Mouse (Mus musculus) mouse embryonic stem cell (cell line): ENCODE data around the gene Zfp872.

Experiments used
- in situ Hi-C, 2 experiments: fragments of 300-500 bp; cut with MboI; formaldehyde crosslinking; loops; 1 replicate in 1 of 2; 3 replicates in 1 of 2; pipeline ENCODE4 v1.14.3; 2019 to 2020; ENCODE audit warnings: low sequenced_read_pairs in 2 of 2, low pct_unique_long_range_greater_than_20kb in 1 of 2, mixed read lengths in 1 of 2; ENCODE audit not compliant: unreplicated experiment in 1 of 2

Zfp872 gene

GRCm38 (mm10) chr9:22188025-22188611 lies at the start of gene Zfp872:
Zfp872 (plus strand) TSS chr9:22188090.
- in situ Hi-C loops = no loop called here

GRCm38 (mm10) chr9:22138480-22138879 lies 49.4 kb upstream of the Zfp872 start:
- in situ Hi-C loops = loop anchor here in 1 of 2 experiments (25.0 kb wide), 1 partner anchor 151 kb away; the partner anchor contains the start of gene Rgl3

GRCm38 (mm10) chr9:22139746-22140145 lies 48.1 kb upstream of the Zfp872 start:
- in situ Hi-C loops = loop anchor here in 1 of 2 experiments (25.0 kb wide), 1 partner anchor 152 kb away; the partner anchor contains the start of gene Rgl3

GRCm38 (mm10) chr9:22143108-22144037 lies 44.5 kb upstream of the Zfp872 start:
- in situ Hi-C loops = loop anchor here in 1 of 2 experiments (25.0 kb wide), 1 partner anchor 156 kb away; the partner anchor contains the start of gene Rgl3

GRCm38 (mm10) chr9:22144304-22144965 lies 43.5 kb upstream of the Zfp872 start:
- in situ Hi-C loops = loop anchor here in 1 of 2 experiments (25.0 kb wide), 1 partner anchor 157 kb away; the partner anchor contains the start of gene Rgl3

- in situ Hi-C loops = loop anchor here (10.0 to 25.0 kb wide), 2 partner anchors 162 to 245 kb away; partner anchors contain the start of gene Rgl3 (in 1 of the 2)
Measured at GRCm38 (mm10) chr9:22149426-22150248, 38.3 kb upstream of the Zfp872 start.

- in situ Hi-C loops = loop anchor here in 1 of 2 experiments (10.0 kb wide), 1 partner anchor 245 kb away; no protein-coding TSS in a partner anchor
Measured at GRCm38 (mm10) chr9:22150249-22150693, 37.6 kb upstream of the Zfp872 start.

- in situ Hi-C loops = loop anchor here in 1 of 2 experiments (10.0 kb wide), 1 partner anchor 244 kb away; no protein-coding TSS in a partner anchor
Measured at GRCm38 (mm10) chr9:22150946-22151345, 36.9 kb upstream of the Zfp872 start.

- in situ Hi-C loops = loop anchor here in 1 of 2 experiments (10.0 kb wide), 1 partner anchor 241 kb away; no protein-coding TSS in a partner anchor
Measured at GRCm38 (mm10) chr9:22153810-22154209, 34.1 kb upstream of the Zfp872 start.

- in situ Hi-C loops = loop anchor here in 1 of 2 experiments (10.0 kb wide), 1 partner anchor 239 kb away; no protein-coding TSS in a partner anchor
Measured at GRCm38 (mm10) chr9:22155614-22156013, 32.3 kb upstream of the Zfp872 start.

- in situ Hi-C loops = loop anchor here in 1 of 2 experiments (10.0 kb wide), 1 partner anchor 238 kb away; no protein-coding TSS in a partner anchor
Measured at GRCm38 (mm10) chr9:22156497-22157245, 31.2 kb upstream of the Zfp872 start, which contains the start of gene Pigyl. Pigyl (plus strand) TSS chr9:22156846.

GRCm38 (mm10) chr9:22157516-22158265 lies 30.2 kb upstream of the Zfp872 start:
- in situ Hi-C loops = loop anchor here in 1 of 2 experiments (10.0 kb wide), 1 partner anchor 237 kb away; no protein-coding TSS in a partner anchor

- in situ Hi-C loops = loop anchor here in 1 of 2 experiments (5.0 kb wide), 1 partner anchor 141 kb away; no protein-coding TSS in a partner anchor
Measured at GRCm38 (mm10) chr9:22161299-22161698, 26.6 kb upstream of the Zfp872 start.

GRCm38 (mm10) chr9:22162305-22162704 lies 25.6 kb upstream of the Zfp872 start:
- in situ Hi-C loops = loop anchor here in 1 of 2 experiments (5.0 kb wide), 1 partner anchor 140 kb away; no protein-coding TSS in a partner anchor

GRCm38 (mm10) chr9:22162912-22163311 lies 25.0 kb upstream of the Zfp872 start:
- in situ Hi-C loops = loop anchor here in 1 of 2 experiments (5.0 kb wide), 1 partner anchor 139 kb away; no protein-coding TSS in a partner anchor
